Mouse (Mus musculus) cerebellum, postnatal 4 days (tissue): ENCODE data around the gene Utp14b.

Experiments
- DNase-seq, 2 experiments: peaks; one replicate each; pipeline ENCODE4 v3.0.0; 2022; ENCODE audit warnings: low spot score in 2 of 2, mixed read lengths in 1 of 2

The Utp14b gene

DNA sequence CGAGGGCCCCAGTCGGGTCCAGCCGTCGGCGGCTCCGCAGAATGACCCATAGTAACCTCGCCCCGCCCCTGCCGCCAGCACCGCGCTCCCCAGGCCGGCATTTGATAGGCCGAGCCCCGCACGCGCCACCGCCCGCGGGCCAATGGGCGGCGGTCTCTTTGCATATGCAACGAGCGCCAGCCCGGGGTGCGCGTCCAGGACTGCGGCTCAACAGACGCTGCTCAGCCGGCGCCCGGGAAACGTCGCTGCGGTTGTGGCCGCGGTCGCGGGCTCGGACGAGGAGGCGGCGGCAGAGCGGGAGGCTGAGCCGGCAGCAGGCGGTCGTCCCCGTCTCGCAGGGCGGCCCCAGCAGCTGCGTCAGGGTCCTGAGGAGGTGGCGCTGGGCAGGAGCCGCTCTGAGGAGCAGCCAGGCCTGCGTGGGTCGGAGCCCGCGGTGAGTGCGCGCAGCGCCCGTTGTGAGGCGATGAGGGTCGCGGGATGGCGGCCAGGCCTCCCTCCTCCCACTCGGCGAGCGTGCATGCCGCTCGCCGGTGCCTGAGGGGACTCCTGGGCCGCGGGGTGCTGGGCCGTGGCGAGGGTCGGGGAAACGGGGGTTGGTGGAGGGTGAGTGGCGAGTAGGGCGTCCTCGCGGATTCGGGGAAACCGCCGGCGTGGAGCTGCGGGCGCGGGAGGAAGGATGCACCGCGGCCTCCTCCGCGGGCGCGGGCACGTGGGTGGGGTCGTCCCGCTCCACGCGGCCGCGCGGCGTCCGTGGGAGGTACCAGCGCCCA, at the start of gene Utp14b, which contains the start of gene Acsl3:
TSS of gene Utp14b (plus strand) at position 368 of the 770 bp plus-strand sequence.
TSS of gene Acsl3 (plus strand) at position 155 of the 770 bp plus-strand sequence.
- peak; percentile 93 to 97 for DNase-seq

GRCm38 (mm10) chr1:78609134-78609907, 48.5 kb upstream of the Utp14b start:
- DNase-seq: no peak

DNA sequence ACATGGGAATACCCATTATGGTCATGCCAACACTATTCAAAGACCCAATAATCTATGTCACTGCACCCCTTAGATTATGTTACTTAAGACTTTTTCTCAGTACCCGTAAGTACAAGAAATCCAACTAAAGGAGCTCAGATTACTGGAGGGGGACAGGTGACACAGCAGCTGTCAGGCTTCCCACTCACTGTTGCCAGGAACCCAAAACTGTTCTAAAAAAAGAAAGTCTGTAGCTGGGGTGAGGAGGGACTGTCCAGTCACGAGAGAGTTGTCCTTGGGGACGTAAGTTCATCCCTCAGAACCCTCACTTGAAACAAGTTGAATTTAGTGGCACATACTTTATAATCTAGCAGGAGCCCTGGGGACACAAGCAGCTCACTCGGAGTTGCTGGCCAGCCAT, 46.8 kb upstream of the Utp14b start:
- no peak for DNase-seq

- DNase-seq: no peak
These were observed 44.9 kb upstream of the Utp14b start for GRCm38 (mm10) chr1:78612959-78613358.

DNA sequence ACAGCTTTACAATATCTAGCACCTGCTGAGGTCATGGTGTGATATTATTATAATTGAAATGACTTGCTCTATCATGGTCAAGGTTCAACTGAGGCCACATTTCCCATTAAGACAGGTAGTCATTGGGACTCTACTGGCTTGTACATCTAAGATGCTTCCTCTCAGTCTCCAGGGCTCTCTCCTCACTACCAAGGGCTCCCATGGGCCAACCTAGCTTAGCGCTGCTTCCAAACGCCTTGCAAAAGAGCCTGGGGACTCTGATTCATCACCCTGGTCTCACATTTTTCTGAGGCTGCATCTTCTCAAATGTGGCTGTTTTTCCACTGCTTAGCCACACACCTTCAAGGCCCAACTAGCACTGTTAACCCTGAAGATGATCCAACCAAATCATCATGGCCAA, 33.5 kb upstream of the Utp14b start:
- DNase-seq: no peak

GRCm38 (mm10) chr1:78634486-78634885, 23.4 kb upstream of the Utp14b start:
- DNase-seq: no peak

- no peak for DNase-seq
These were observed 17.0 kb upstream of the Utp14b start for GRCm38 (mm10) chr1:78640871-78641270.

DNA sequence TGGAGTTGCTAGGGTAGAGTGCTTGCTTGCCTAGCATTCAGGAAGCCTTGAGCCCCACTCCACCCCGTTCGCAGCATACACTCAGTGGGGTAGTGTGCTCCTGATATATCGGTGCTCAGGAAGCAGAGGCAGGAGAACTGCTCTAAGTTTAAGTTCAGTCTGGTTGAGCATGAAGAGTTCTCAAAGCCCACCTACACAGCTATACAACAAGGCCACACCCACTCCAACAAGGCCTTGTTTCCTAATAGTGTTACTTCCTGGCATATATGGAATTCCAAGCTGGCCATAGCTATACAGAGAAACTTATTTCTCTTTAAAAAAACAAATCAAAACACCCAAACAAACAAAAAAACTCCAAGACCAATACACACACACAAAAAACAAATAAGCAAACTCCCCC, 16.0 kb upstream of the Utp14b start:
- no peak for DNase-seq

GRCm38 (mm10) chr1:78642197-78642596, 15.6 kb upstream of the Utp14b start:
- DNase-seq: no peak

DNA sequence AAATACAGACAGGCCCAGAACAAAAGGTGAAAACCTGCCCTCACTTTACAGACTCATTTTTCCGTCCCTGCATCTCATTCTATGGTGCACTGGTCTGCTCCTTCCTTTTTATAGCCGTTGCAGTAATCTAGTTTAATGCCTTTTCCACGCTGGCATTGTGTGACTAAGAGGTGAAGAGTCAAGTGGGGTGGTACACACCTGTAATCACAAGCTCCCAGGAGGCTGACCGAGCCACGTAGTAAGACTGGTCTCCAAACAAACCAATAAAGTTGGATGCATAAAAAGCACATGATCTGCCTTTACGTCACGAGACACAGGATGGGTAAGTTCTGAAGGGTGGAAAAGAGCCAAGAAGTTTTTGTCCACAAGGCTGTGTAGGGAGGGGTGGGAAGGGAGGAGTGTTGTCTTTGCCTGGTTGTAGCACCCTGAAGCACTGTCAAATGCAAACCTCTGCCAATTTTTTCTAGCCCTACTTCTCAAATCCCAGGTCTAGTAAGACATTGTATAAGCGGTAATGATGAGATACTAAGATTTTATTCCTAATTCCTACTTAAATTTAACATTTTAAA, 10.4 kb upstream of the Utp14b start:
- no peak for DNase-seq

DNA sequence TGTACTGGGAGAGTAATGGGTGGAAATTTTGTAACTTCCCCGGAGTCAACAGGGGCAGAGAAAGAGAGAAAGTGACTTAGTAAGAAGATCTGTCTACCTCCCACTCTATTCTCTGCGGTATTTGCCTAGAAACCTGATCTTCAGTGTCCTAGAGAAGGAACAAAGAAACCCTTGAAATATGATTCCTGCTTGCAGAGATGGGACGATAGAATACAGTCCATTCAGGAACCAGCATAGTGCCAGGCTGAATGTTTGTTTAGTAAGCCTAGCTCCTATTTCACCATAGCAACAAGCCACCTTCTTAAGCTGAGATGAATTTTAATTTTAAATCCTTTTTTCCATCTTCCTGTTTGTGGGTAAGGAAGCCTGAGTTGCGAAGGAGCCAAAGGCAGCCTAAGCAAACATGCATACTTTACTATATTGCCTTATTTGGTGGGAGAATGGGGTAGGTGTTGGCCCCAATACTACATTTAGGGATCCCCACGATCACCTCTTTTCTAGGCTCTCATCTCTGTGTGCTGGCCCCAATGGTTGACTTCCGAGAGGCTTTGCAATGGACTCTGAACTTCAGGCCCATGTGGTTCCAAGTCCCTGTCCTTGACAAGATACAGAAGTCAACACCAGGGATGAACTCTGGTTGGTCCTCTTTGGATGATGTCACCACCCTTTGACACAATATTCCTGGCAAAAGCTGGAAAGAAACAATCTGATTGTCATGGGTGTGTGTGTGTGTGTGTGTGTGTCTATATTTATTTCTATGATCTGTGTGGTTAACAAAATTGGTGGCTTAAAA, 8.4 kb upstream of the Utp14b start:
- DNase-seq: no peak

DNA sequence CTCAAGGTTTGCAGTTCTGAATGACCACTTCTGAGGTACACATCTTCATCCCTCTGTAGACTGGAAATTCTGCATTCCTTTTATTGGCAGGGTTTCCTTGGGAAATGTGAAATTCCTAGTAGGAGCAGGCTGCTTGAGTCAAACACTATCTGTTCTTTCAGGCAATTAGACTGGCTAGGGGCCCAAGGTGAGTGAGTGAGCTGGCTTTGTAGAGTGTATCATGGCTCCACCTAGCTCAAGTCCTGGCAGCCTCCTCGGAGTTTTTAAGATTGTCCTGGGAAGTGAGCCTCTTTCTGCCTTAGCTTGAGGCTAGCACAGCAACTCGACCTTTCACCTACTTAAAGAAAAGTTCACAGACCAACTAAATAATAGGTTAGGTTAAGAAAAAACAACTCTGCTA, 1.4 kb upstream of the Utp14b start:
- DNase-seq: no peak

GRCm38 (mm10) chr1:78657021-78657629, 713 bp upstream of the Utp14b start:
- DNase-seq: no peak

DNA sequence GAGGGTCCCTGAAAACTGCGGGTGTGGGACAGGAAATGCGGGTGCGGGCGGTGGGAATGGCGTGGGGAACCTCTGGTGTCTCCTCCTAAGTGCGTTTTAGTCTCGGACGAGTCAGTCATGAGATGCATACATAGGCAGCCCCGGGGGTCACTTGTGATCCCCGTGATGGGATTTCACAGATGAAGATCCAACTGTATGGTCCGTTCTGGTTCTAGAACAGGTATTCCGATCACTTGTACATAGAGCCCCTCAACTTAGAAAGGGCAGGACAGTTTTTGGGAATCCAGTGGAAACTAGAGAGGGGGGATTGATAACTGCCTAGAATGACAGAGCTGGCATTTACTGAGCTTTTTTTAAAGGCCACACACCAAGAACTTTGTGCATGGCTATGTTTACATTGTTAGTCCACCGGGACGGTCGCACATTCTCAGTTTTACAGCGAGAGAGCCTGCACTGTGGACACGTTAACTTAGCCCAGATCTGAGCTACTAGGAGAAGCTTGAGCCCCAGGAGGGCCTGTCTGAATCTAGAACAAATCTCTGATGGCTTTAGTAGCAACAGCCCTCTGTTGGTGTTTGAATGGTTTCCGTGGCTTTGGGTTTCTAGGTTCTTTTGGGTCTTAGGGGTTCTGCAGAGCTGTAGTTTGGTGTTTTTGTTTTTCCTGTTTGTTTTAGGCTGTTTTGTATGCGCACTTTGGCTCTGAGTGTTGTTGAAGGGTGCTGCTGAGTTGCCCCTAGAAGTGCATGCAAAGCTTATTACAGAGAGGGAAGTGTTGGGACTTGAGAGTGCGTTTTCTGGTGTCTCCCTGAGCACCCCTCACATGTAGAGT, 817 bp downstream of the Utp14b start:
- DNase-seq: no peak

GRCm38 (mm10) chr1:78659270-78659823, 1.5 kb downstream of the Utp14b start:
- DNase-seq: no peak

DNA sequence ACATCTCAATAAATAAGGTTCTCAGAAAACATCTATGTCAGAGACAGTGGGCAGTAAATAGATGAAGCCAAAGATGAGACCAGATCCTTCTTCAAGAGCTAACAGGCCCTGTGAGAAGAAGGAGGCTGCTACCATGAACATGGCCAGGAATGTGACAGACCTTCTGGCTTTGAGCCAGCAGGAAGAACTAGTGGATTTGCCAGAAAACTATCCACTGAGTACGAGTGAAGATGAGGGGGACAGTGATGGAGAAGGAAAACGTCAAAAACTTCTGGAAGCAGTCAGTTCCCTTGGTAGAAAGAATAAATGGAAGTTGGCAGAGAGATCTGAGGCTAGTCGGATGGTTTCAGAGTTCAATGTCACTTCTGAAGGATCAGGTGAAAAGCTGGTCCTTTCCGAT, 6.5 kb downstream of the Utp14b start:
- no peak for DNase-seq

DNA sequence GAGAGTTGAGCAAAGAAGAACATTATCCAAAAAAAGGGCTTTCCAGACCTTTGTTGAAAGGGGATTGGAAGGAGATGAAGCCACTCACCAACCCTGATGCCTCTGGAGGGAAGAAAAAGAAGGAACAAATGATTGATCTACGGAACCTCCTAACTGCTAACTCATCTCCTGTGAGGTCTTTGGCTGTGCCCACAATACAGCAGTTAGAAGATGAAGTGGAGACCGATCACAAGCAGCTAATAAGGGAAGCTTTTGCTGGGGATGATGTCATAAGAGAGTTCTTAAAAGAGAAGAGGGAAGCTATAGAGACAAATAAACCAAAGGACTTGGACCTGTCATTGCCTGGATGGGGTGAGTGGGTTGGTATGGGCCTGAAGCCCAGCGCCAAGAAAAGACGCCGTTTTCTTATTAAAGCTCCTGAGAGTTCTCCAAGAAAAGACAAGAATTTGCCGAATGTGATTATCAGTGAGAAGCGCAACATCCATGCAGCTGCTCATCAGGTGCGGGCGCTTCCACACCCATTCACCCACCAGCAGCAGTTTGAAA, 8.2 kb downstream of the Utp14b start:
- DNase-seq: no peak

- no peak for DNase-seq
These were observed 8.7 kb downstream of the Utp14b start for GRCm38 (mm10) chr1:78666585-78666984.

DNA sequence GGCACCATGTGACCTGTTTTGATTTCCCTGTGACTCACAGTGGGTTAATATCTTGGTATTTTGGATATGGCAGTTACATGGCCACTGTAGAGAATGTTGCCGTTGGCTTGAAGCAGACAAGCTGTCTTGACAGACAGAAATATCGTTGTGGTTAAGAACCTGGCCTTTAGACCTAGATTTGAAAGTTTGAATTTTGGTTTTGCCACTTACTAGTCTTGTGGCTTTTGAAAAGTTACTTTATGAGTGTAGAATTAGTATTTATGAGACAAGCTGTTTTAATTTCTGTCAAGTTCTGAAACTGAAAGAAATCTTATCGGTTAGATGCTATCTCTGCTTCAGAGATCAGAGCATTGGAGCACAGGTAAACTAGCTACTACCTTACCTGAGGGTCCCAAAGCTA, 24.5 kb downstream of the Utp14b start:
- DNase-seq: no peak

DNA sequence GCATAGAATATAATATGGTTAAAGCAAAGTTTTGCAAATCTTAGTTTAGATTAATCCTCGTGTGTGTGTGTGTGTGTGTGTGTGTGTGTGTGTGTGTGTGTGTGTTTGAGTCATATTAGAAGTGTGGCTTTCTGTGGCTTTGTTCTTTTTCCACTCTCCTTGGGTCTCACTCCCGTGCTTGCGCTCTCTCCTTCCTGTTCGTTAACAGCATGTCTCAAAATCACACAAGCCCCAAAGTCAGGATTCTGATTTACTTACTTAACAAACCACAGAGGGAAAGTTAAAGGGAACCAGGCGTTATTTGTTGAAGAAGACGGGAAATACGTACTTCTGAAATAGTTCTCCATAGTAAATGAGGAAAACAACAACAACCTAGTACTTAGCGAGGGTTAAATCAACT, 26.3 kb downstream of the Utp14b start:
- DNase-seq: no peak
